Mouse (Mus musculus) gonadal fat pad, adult 2 months (tissue): ENCODE measurements around the gene Lsm4. TPM values are rescaled to one million over a fixed set of nuclear protein-coding genes. Genes with fewer than 3 reads are reported as not detected.

Source experiments
- DNase-seq: peaks from one replicate; pipeline ENCODE4 v3.0.0-alpha.2; 2012; ENCODE audit warnings: low read depth
- polyA plus RNA-seq: library from polyadenylated mRNA; depleted of rRNA; stranded (reverse); fragments of >200 nt; gene quantifications from 2 replicates; pipeline ENCODE4 v1.2.3, GENCODE M21; 2012

The Lsm4 gene
- polyA plus RNA-seq, 1 experiment: 91.6 TPM

DNA sequence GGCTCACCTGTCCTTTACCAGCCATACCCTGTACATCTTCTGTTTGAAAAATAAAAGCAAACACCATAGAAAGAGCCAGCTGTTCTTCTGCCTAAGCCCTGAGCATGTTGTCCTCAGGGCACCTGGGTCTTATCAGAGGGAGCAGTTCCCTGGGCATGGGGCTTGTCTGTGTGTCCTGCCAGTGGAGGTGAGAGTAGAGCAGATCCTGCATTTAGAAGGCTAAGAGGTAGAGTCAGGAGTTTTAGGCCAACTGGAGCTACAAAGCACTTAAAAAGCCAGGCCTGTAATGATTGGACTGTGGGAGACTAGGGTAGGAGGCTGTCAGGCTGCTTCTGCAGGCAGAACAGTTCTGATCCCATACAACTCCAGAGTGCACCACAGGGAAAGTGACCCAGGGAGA lies 5.6 kb downstream of the Lsm4 start:
- no peak for DNase-seq

DNA sequence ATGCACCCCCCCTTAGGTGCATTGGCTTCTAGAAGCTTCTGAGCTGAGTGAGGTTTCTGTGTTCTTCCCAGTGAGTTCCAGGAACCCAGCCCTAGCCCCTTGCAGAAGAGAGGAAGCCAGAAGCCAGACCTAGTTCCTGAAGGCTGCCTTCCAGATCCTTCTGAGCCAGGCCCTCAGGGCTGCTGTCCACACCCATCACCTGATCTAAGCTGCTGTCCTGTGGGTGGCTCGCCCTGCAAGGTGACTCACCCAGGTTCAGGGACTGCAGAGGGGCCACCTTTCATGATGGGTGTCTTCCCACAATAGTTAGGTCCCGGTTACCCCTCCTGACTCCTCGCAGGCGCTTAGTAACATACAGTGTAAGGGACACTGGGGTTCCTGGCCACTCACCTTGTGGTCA lies 6.4 kb downstream of the Lsm4 start:
- DNase-seq: no peak

GRCm38 (mm10) chr8:70680039-70680438 lies 7.0 kb downstream of the Lsm4 start:
- no peak for DNase-seq

DNA sequence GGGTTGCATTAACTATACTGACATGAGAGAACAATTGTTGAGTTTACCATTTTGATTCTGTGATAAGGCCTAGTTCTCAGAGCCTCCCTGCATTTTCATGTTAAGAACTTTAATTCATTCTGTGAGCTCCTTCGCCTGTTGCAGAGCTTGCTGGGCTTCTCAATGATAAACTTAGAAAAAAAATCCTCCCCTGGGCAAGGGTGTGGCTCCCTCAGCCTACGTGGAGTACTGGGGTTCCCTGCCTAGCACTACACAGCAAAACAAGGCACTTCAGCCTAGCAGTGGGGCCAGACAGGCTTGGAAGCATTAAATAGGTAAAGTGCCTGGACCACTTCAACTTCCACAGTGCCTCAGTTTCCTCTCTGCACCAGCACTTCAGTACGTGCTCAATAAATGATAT lies 8.4 kb downstream of the Lsm4 start:
- DNase-seq: no peak

DNA sequence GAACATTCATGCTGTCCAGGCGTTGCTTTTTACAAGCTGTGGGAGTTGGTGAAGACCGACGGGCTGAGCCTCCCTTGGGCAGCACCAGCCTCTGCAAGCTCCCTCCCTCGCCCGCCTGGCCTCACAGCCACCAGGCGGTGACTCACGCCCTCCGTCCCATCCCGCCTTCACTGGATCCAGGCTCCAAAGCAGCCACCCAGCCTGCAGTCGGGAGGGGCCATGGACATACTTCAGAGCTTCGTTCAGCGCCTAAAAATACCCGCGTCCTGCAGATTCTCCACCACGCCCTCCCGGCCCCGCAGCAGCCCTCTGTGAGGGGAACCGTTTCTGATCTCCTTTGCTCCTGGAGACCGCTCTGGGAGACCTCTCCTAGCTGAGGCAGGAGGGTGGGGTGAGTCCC lies 9.1 kb downstream of the Lsm4 start:
- DNase-seq: no peak

GRCm38 (mm10) chr8:70682692-70683091 lies 9.6 kb downstream of the Lsm4 start:
- no peak for DNase-seq

DNA sequence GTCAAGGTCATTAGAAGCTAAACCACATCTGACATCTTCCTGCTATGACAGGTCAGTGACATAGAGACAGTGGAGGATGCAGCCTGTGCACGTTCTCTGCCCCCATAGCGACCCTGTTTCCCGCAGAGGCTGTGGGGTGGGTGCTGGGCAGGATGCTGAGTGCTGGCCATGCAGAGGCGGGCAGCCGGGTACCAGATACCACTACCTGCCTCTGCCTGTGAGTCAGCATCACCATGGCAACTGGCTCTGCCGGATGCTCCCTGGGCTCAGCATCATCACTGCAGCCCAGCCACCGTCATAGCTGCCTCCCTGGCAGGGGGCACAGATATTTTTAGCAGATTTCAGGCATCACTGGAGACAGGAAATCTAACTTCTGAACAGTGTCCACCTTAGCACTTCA lies 11.2 kb downstream of the Lsm4 start:
- DNase-seq: no peak

- DNase-seq: no peak
Measured at GRCm38 (mm10) chr8:70687576-70687975, 14.5 kb downstream of the Lsm4 start.

DNA sequence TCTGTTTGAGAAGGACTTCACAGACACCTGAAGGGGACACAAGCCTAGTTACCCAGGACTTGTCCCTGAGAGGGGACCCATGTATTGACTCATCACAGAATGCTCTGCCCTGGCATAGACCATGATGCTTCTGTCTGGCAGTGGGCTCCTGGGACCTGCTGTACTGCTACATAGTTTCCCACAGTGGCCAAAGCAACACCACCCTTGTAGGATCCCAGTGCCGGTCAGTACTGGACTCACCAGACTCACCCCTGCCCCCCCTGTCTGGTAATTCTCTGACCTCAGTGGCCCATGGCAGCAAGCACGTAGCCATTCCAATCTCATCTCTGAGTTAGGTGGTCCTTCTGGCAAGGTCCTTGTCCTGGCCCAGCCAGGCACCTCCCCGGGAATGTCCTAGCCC lies 15.1 kb downstream of the Lsm4 start:
- DNase-seq: no peak

- no peak for DNase-seq
Measured at GRCm38 (mm10) chr8:70689892-70690390, 16.9 kb downstream of the Lsm4 start.

DNA sequence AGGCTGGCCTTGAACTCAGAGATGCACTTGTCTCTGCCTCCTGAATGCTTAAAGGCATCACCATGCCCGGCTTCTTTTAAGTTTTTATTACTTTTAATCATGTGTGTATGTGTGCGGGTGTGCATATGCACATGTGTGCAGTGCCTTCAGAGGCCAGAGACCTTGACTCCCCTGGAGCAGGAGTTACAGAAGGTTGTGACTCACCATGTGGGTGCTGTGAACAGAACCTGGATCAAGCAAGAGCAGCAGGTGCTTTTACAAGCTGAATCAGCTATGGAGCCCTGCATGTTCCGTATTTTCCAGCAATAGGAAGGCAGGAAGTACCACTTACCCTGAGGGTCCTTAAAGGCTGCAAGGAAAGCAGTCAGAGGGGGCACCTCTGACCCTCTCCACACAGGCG lies 18.2 kb downstream of the Lsm4 start:
- DNase-seq: no peak

GRCm38 (mm10) chr8:70691727-70692231 lies 18.7 kb downstream of the Lsm4 start:
- DNase-seq: no peak

DNA sequence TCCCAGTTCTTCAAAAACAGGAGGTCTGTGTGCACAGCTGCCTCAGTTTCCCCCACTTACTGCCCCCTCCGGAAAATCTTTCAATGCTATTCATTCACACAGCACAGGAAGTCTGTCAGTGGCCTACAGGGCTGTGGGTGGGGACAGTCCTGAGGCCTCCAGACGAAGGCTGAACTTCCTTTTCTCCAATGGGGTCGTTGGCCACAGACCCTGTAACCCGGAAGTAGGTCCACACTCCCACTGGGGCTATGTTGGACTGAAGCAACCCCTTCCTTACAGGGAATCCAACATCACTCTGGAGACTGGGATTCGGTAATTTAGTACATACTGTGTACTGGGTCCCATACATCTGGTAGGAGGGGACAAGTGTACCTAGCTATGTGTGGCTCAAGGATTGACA lies 20.6 kb downstream of the Lsm4 start:
- DNase-seq: no peak

GRCm38 (mm10) chr8:70695318-70696018 lies 22.4 kb downstream of the Lsm4 start:
- no peak for DNase-seq

DNA sequence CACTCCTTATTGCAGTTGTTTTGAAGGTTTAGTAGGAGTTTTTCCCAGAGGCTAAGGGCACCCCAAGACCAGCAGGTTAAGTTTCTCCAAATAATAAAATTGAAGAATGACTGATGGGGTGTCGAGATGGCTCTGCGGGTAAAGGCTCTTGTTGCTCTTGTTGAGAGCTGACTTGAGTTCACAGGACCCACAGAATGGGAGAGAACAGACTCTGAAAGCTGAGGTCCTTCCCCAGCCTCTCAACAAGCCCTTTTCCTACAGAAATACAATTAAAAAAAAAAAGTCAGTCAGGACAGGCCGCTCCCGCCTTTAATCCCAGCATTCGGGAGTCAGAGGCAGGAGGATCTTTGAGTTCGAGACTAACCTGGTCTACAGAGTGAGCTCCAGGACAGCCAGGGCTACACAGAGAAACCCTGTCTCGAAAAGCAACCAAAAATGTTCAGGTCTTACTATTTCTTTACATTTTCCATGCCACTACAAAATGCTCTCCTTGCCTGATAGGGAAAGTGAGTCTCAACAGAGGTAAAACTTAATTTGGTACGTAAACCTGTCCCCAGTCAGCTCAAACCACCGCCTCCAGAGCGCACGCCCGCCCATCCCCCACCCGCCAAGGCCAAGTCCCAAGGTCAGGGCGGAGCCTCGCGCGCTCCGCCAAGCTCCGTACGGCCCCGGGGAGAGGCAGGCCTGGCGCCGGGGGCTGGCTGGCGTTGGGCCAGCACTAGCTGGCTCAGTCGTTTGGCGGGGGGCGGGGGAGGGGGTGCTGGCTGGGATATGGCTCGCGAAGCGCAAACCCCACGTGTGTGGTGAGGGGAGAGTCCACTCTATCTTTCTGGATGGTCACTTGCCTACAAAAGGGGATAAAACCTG lies 23.2 kb downstream of the Lsm4 start:
- DNase-seq: no peak

GRCm38 (mm10) chr8:70696946-70697345 lies 23.9 kb downstream of the Lsm4 start:
- no peak for DNase-seq

DNA sequence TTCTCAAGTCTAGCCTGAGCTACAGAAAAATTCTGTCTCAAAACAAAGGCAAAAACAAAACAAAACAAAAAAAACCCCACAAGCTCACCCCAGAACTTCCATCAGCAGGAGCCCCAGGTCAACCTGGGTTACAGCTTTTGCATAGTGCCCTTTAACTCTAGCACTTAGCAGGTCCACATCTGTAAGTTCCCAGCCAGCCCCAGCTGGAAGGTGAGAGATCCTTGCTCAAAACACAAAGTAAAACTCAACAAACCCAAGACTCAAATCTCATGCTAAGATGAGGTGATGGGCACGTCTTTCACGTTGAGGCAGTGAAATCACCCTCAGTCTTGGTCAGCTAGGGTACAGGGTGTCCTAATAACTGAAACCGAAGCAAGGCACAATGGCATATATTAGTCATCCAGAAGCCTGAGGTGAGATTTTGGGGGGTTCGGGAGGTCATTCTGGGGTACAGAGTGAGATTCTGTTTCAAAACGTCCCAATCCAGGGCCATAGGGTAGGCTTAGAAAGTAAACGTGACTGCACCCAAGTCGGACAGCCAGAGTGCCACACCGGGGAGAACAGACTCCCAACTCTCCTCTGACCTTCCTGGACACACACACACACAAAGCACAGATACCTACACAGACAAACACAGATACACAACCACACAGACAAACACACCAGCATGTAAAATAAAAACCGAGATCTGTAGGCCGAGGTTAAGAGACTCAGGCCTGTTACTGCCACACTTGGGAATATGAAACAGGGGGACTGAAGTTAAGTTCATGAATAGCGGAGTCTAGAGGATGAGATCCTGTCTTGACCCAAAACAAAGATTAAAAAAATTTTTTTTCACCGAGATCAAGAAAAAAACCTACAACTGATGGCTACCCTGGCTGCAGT lies 24.6 kb downstream of the Lsm4 start:
- DNase-seq: no peak

DNA sequence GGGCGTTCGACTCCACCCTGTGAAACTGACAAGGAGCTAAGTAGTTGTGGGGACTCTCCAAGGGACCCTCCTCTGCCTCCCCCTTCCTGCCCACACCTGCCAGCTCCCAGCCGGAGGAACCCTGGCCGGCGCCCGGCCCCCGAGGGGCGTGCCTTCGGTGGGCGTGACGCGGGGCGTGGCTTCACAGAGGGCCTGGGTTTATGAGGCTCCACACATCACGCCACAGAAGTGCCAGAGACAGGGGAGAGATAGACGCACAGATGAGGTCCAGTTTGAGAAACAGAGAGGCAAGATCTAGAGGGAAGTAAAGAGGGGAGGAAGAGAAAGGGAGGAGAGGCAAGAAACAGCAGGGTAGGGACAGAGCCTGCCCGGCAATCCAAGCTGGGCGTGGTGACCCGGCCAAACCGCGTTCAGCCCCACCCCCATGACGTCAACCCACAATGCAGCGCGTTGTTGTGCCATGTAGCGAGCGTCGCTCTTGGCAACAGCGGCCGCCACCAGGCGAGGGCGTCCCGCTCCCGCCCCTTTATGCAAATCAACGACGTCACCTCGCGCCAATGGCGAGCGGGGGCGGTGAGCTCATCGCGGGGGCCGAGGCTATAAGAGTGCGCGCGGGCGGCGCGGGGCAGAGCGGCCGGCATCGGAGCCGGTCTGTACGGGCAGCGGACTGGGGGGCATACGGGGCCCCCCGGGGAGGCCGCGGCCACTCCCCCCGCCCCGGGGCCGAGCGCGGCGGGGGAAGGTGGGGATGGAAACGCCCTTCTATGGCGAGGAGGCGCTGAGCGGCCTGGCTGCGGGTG lies 25.5 kb downstream of the Lsm4 start, which contains the start of gene Jund:
Jund (plus strand) TSS at position 640 of the 800 bp plus-strand sequence.
- DNase-seq: no peak

GRCm38 (mm10) chr8:70699116-70699833 lies 26.2 kb downstream of the Lsm4 start:
- DNase-seq: no peak
